Mouse (Mus musculus): Measurements from ENCODE around the gene Lcn5.
"Not testable (repeated sequence)": the region's sequence is repeated elsewhere in the genome, so short reads cannot be mapped to it uniquely, and the experiment has no call there.

Lcn5 gene

GRCm38 (mm10) chr2:25679559-25679958, 21.8 kb downstream of the Lcn5 start:
- DNase-seq (ENCODE audit: low spot score in 2 of 2) = no peak

GRCm38 (mm10) chr2:25682426-25682825, 24.7 kb downstream of the Lcn5 start, which contains the start of gene Lcn10:
Gene Lcn10 (plus strand): TSS chr2:25682726.
- no peak for DNase-seq (ENCODE audit: low spot score in 2 of 2)

- DNase-seq (ENCODE audit: low spot score in 2 of 2) = no peak
Observed at GRCm38 (mm10) chr2:25686941-25687340, 29.2 kb downstream of the Lcn5 start.

- DNase-seq (ENCODE audit: low spot score in 2 of 2) = peak in 1 of 2 experiments; percentile 31
Observed at GRCm38 (mm10) chr2:25694605-25695004, 36.9 kb downstream of the Lcn5 start.

- DNase-seq (ENCODE audit: low spot score in 2 of 2) = no peak
Observed at GRCm38 (mm10) chr2:25696951-25697350, 39.2 kb downstream of the Lcn5 start.

- DNase-seq (ENCODE audit: low spot score in 2 of 2) = no peak
Observed at GRCm38 (mm10) chr2:25698696-25699095, 40.9 kb downstream of the Lcn5 start.

- DNase-seq (ENCODE audit: low spot score in 2 of 2) = not testable (repeated sequence)
Observed at GRCm38 (mm10) chr2:25699743-25700142, 42.0 kb downstream of the Lcn5 start, which contains the start of gene Obp2a. Gene Obp2a (plus strand): TSS chr2:25700043.

- DNase-seq (ENCODE audit: low spot score in 2 of 2) = no peak
Observed at GRCm38 (mm10) chr2:25701001-25701400, 43.2 kb downstream of the Lcn5 start.

- DNase-seq (ENCODE audit: low spot score in 2 of 2) = no peak
Observed at GRCm38 (mm10) chr2:25703706-25704105, 46.0 kb downstream of the Lcn5 start.

- peak in 1 of 2 experiments; percentile 43 for DNase-seq (ENCODE audit: low spot score in 2 of 2)
Observed at GRCm38 (mm10) chr2:25706643-25707481, 49.1 kb downstream of the Lcn5 start, which contains the start of gene Bmyc. Gene Bmyc (plus strand): TSS chr2:25706739.

GRCm38 (mm10) chr2:25708121-25708520, 50.4 kb downstream of the Lcn5 start:
- peak in 1 of 2 experiments; percentile 16 for DNase-seq (ENCODE audit: low spot score in 2 of 2)

GRCm38 (mm10) chr2:25709056-25709455, 51.3 kb downstream of the Lcn5 start:
- DNase-seq (ENCODE audit: low spot score in 2 of 2) = not testable (repeated sequence)

- DNase-seq (ENCODE audit: low spot score in 2 of 2) = not testable (repeated sequence)
Observed at GRCm38 (mm10) chr2:25709791-25710190, 52.0 kb downstream of the Lcn5 start.
